Mouse (Mus musculus) bone marrow macrophage, adult 2 months (primary cell): ENCODE measurements around the gene Acot10.

Experiments
- CTCF ChIP-seq: IDR thresholded peaks from 2 replicates; pipeline ENCODE4 v1.5.1; 2012; ENCODE audit warnings: low read depth, mild to moderate bottlenecking, low read length, moderate library complexity
- POLR2A ChIP-seq: IDR thresholded peaks from 2 replicates; pipeline ENCODE4 v1.6.1; 2012; ENCODE audit warnings: mild to moderate bottlenecking, low read depth, low read length, borderline replicate concordance

- TF ChIP-seq CTCF = no peak
- no peak for TF ChIP-seq POLR2A
Measured at GRCm38 (mm10) chr15:20642905-20643414, 23.6 kb downstream of the Acot10 start.
